Mouse (Mus musculus) gastrocnemius, postnatal 10 days (tissue): ENCODE data around the gene Lin7b. TPM values are rescaled to one million over a fixed set of nuclear protein-coding genes. Genes with fewer than 3 reads are reported as not detected.
"Not testable (repeated sequence)": the region's sequence is repeated elsewhere in the genome, so short reads cannot be mapped to it uniquely, and the experiment has no call there.

Source experiments
- DNase-seq: peaks from one replicate; pipeline ENCODE4 v3.0.0; 2021; ENCODE audit warnings: mixed read lengths
- long read RNA-seq, 2 experiments: library from polyadenylated mRNA; stranded (forward); transcript quantifications; one replicate each; pipeline ENCODE4 v2.0.0; 2021
- total RNA-seq, 2 experiments: library from RNA; stranded (reverse); gene quantifications; 2 replicates each; pipeline ENCODE4 v1.2.3; 2021

The Lin7b gene
- 1 to 10 TPM; 1.9 to 2.0 TPM for total RNA-seq
- long read RNA-seq, experiment 1: 0 reads
- long read RNA-seq, experiment 2: 0 reads

- DNase-seq: peak; percentile 79
Measured at GRCm38 (mm10) chr7:45370475-45371311, at the start of gene Lin7b. Lin7b (minus strand) TSS chr7:45370583.

GRCm38 (mm10) chr7:45417962-45418492 lies 47.6 kb upstream of the Lin7b start:
- DNase-seq: no peak

- DNase-seq: no peak
Measured at GRCm38 (mm10) chr7:45415636-45416035, 45.3 kb upstream of the Lin7b start.

GRCm38 (mm10) chr7:45414740-45415224 lies 44.4 kb upstream of the Lin7b start:
- no peak for DNase-seq

- DNase-seq: peak; percentile 11
Measured at GRCm38 (mm10) chr7:45413864-45414739, 43.7 kb upstream of the Lin7b start.

GRCm38 (mm10) chr7:45413113-45413863 lies 42.9 kb upstream of the Lin7b start, which contains the start of gene Ntf5:
Ntf5 (plus strand) TSS chr7:45413695.
- DNase-seq: peak; percentile 39

GRCm38 (mm10) chr7:45412421-45412820 lies 42.0 kb upstream of the Lin7b start:
- peak; percentile 6 for DNase-seq

- no peak for DNase-seq
Measured at GRCm38 (mm10) chr7:45409497-45410163, 39.2 kb upstream of the Lin7b start.

GRCm38 (mm10) chr7:45408949-45409348 lies 38.6 kb upstream of the Lin7b start:
- DNase-seq: no peak

- peak; percentile 1 for DNase-seq
Measured at GRCm38 (mm10) chr7:45408351-45408750, 38.0 kb upstream of the Lin7b start.

- DNase-seq: no peak
Measured at GRCm38 (mm10) chr7:45407836-45408235, 37.5 kb upstream of the Lin7b start.

- DNase-seq: peak; percentile 70
Measured at GRCm38 (mm10) chr7:45406157-45407156, 36.1 kb upstream of the Lin7b start.

GRCm38 (mm10) chr7:45405091-45406075 lies 35.0 kb upstream of the Lin7b start, which contains the start of gene Kcna7:
Kcna7 (plus strand) TSS chr7:45405653.
- DNase-seq: peak; percentile 83

- DNase-seq: peak; percentile 70
Measured at GRCm38 (mm10) chr7:45403532-45404261, 33.3 kb upstream of the Lin7b start.

- no peak for DNase-seq
Measured at GRCm38 (mm10) chr7:45401521-45402085, 31.2 kb upstream of the Lin7b start.

- no peak for DNase-seq
Measured at GRCm38 (mm10) chr7:45396787-45397186, 26.4 kb upstream of the Lin7b start.

GRCm38 (mm10) chr7:45396337-45396775 lies 26.0 kb upstream of the Lin7b start:
- not testable (repeated sequence) for DNase-seq
